In the genomic region with DNA sequence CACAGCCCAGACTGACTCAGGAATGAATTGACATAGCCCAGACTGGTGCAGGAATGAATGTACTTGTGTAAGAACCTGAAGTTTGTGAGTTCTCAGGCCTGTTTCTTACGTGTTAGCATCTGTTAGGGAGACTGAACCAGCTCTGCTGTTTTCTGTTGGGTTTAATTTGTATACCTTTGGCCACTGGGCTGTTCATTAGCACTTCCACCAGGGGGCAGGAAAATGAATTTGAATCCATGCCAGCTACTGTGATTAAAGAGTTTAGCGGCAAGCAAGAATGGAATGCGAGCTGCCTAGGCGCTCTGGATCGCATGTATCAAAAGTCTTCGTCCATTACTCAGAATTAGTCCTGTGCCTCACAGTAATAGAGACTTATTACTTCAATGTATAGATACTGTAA, we compare ENCODE assay signal across 8 mouse cellular contexts.
DNase-seq lines count a peak whose midpoint lies in the region; ATAC-seq lines count a peak whose summit lies in the region.

No protein-coding gene starts in this region.

- WGBS in kidney, embryonic 15.5 days, result 30% methylated on average over 6 of the region's 6 CpGs

- H3K27ac ChIP-seq in kidney, embryonic 15.5 days, result no peak overlapping the region

- H3K4me2 ChIP-seq in kidney, embryonic 15.5 days, result no peak overlapping the region

- H3K9ac ChIP-seq in kidney, embryonic 15.5 days, result no peak overlapping the region

- DNase-seq in kidney, adult 11 months, result peak; percentile 59
- DNase-seq in CD8-positive naive resting alpha-beta T cell, adult 2 months (ENCODE audit: low read depth in 2 of 2, low spot score in 2 of 2), result peak; percentile 5 to 32
- peak; percentile 6 for DNase-seq in c-Kit-positive CD71-negative TER-119-negative erythroid progenitor cells, embryonic 14.5 days (ENCODE audit: low read depth)
- peak; percentile 80 for DNase-seq in gastrocnemius, adult 18-20 months (ENCODE audit: low spot score)
- DNase-seq in kidney, postnatal 14 days, result peak; percentile 82

- peaks cover 10% of the 10 kb centered on the region; the same call in 1 of the 2 replicates for H3K36me3 ChIP-seq in kidney, embryonic 15.5 days

- ATAC-seq in kidney, embryonic 15.5 days (replicated peaks; ENCODE audit: low FRiP score), result no peak
- peak; percentile 57; the same call in 1 of the 2 replicates for ATAC-seq in megakaryocyte-erythroid progenitor cell, adult 5-6 weeks (replicated peaks; ENCODE audit: low FRiP score, low TSS enrichment, poor library complexity, severe bottlenecking)
- no peak for ATAC-seq in activated CD4-positive, CD25-positive, alpha-beta regulatory T cell, adult 4 months

- no peaks in the 10 kb centered on the region for H3K9me3 ChIP-seq in kidney, embryonic 15.5 days (replicated peaks)

- peaks cover 3% of the 10 kb centered on the region; the same call in 1 of the 2 replicates for H3K4me1 ChIP-seq in kidney, embryonic 15.5 days

- H3K27me3 ChIP-seq in kidney, embryonic 15.5 days, result no peaks in the 10 kb centered on the region

- no peak overlapping the region for H3K4me3 ChIP-seq in kidney, embryonic 15.5 days (replicated peaks)

Comparison
In these comparisons a context has a peak if more than half of its experiments do, and no peak if none do; other contexts are left out.
1. DNase-seq: peak in every context shown above with its lines; median percentile 82 in kidney, postnatal 14 days; 80 in gastrocnemius, adult 18-20 months; 59 in kidney, adult 11 months; 18 in CD8-positive naive resting alpha-beta T cell, adult 2 months; 6 in c-Kit-positive CD71-negative TER-119-negative erythroid progenitor cells, embryonic 14.5 days.